In genomic region chr7:65367386-65368245, GRCm38 (mm10) we compare ENCODE assay signal across 11 mouse cellular contexts.
DNase-seq lines count a peak whose midpoint lies in the region; ATAC-seq and TF ChIP-seq lines count a peak whose summit lies in the region.
"Had no signal": no experiment of that assay in that cellular context is flagged by ENCODE, and none has a peak within 500 bp of the region (broad histone marks: within the 10 kb centered on the region; RNA-seq: fewer than 3 reads in every experiment).

No protein-coding gene starts in this region.

- 0 out of 2 replicates have a peak overlapping the region, but pooled peaks have one; percentile 15 for H3K27ac ChIP-seq in heart, embryonic 13.5 days (replicated peaks)
- no peak overlapping the region for H3K27ac ChIP-seq in liver, embryonic 14.5 days
- no peak overlapping the region for H3K27ac ChIP-seq in liver, embryonic 12.5 days
- H3K27ac ChIP-seq in hindbrain, postnatal 0 days: no peak overlapping the region
- H3K27ac ChIP-seq: liver, embryonic 13.5 days had no signal

- no peaks in the 10 kb centered on the region for H3K27me3 ChIP-seq in heart, embryonic 13.5 days (replicated peaks)
- H3K27me3 ChIP-seq in liver, embryonic 14.5 days (ENCODE audit: control insufficient read depth, insufficient read depth, low read length): peaks cover 43% of the 10 kb centered on the region
- H3K27me3 ChIP-seq in liver, embryonic 12.5 days (replicated peaks): peaks cover 55% of the 10 kb centered on the region
- no peaks in the 10 kb centered on the region for H3K27me3 ChIP-seq in G1E (ENCODE audit: insufficient read depth, low read length)
- H3K27me3 ChIP-seq in hindbrain, postnatal 0 days (ENCODE audit: insufficient read depth, low read length): no peaks in the 10 kb centered on the region

- H3K36me3 ChIP-seq in heart, embryonic 13.5 days: no peaks in the 10 kb centered on the region
- no peaks in the 10 kb centered on the region for H3K36me3 ChIP-seq in liver, embryonic 14.5 days (replicated peaks; ENCODE audit: control insufficient read depth, insufficient read depth, low read depth)
- no peaks in the 10 kb centered on the region for H3K36me3 ChIP-seq in liver, embryonic 12.5 days
- peaks cover 15% of the 10 kb centered on the region for H3K36me3 ChIP-seq in G1E (replicated peaks)
- H3K36me3 ChIP-seq in hindbrain, postnatal 0 days (ENCODE audit: insufficient read depth, low read length): no peaks in the 10 kb centered on the region
- H3K36me3 ChIP-seq: liver, embryonic 13.5 days had no signal

- WGBS in heart, embryonic 13.5 days: 68% methylated on average over 16 of the region's 16 CpGs
- 65% methylated on average over 16 of the region's 16 CpGs for WGBS in liver, embryonic 14.5 days (ENCODE audit: insufficient replicate concordance)
- WGBS in liver, embryonic 12.5 days (ENCODE audit: insufficient replicate concordance): 69% methylated on average over 16 of the region's 16 CpGs
- 73% methylated on average over 16 of the region's 16 CpGs for WGBS in hindbrain, postnatal 0 days

- no peak for TF ChIP-seq EP300 in liver, embryonic 14.5 days (IDR thresholded peaks at IDR 0.05; ENCODE audit: low read depth)

- no peak for TF ChIP-seq CTCF in liver, embryonic 14.5 days (IDR thresholded peaks at IDR 0.05; ENCODE audit: low read depth)
- TF ChIP-seq CTCF in G1E (IDR thresholded peaks at IDR 0.05; ENCODE audit: low read depth, low read length): no peak
- TF ChIP-seq CTCF in hindbrain, postnatal 0 days (IDR thresholded peaks at IDR 0.05; ENCODE audit: low read depth): no peak

- no peaks in the 10 kb centered on the region for H3K9me3 ChIP-seq in heart, embryonic 13.5 days
- no peaks in the 10 kb centered on the region for H3K9me3 ChIP-seq in liver, embryonic 14.5 days (ENCODE audit: control insufficient read depth, low read length)
- H3K9me3 ChIP-seq in liver, embryonic 12.5 days (replicated peaks): no peaks in the 10 kb centered on the region
- H3K9me3 ChIP-seq in G1E (replicated peaks): no peaks in the 10 kb centered on the region
- H3K9me3 ChIP-seq in hindbrain, postnatal 0 days (ENCODE audit: low read length): no peaks in the 10 kb centered on the region
- H3K9me3 ChIP-seq: liver, embryonic 13.5 days had no signal

- peak overlapping the region; percentile 80 for H3K4me2 ChIP-seq in heart, embryonic 13.5 days
- peak overlapping the region; percentile 13; the same call in 1 of the 2 replicates for H3K4me2 ChIP-seq in liver, embryonic 14.5 days (ENCODE audit: low read depth)
- no peak overlapping the region for H3K4me2 ChIP-seq in liver, embryonic 12.5 days
- H3K4me2 ChIP-seq in hindbrain, postnatal 0 days (ENCODE audit: low read depth, low read length): peak overlapping the region; percentile 81
- H3K4me2 ChIP-seq: liver, embryonic 13.5 days had no signal

- H3K4me1 ChIP-seq in heart, embryonic 13.5 days: peaks cover 55% of the 10 kb centered on the region
- peaks cover 0 to 7% of the 10 kb centered on the region in 2 experiments; a peak in 2 of 4 replicates for H3K4me1 ChIP-seq in liver, embryonic 14.5 days (replicated peaks; ENCODE audit: control insufficient read depth in 2 of 2, insufficient read depth in 2 of 2, low read length in 1 of 2)
- peaks cover 29% of the 10 kb centered on the region for H3K4me1 ChIP-seq in liver, embryonic 12.5 days
- peaks cover 66% of the 10 kb centered on the region for H3K4me1 ChIP-seq in G1E (ENCODE audit: insufficient read depth, low read depth, low read length)
- 0 out of 2 replicates have a peak, but pooled peaks cover 3% of the 10 kb centered on the region for H3K4me1 ChIP-seq in hindbrain, postnatal 0 days (ENCODE audit: insufficient read depth, low read length)

- no peak for DNase-seq in heart, postnatal 4 days
- no peak for DNase-seq in liver, embryonic 14.5 days (ENCODE audit: low read depth in 3 of 3, low spot score in 3 of 3)
- DNase-seq in G1E (ENCODE audit: low spot score): no peak
- no peak for DNase-seq in hindbrain, postnatal 0 days (ENCODE audit: low spot score)
- no peak for DNase-seq in cerebellum, adult 8-10 months
- no peak for DNase-seq in left cerebral cortex, postnatal 36 days (ENCODE audit: low spot score in 2 of 2)
- DNase-seq: cerebellum, postnatal 36 days; gastrocnemius, postnatal 25 days; liver, embryonic 13.5 days had no signal

- peak overlapping the region; percentile 65 for H3K9ac ChIP-seq in heart, embryonic 13.5 days
- H3K9ac ChIP-seq in liver, embryonic 14.5 days (replicated peaks): no peak overlapping the region
- no peak overlapping the region for H3K9ac ChIP-seq in liver, embryonic 12.5 days
- no peak overlapping the region for H3K9ac ChIP-seq in hindbrain, postnatal 0 days (replicated peaks; ENCODE audit: low read length)
- H3K9ac ChIP-seq: liver, embryonic 13.5 days had no signal

- ATAC-seq in heart, embryonic 13.5 days (ENCODE audit: extremely low read depth, insufficient number of reproducible peaks, low FRiP score, low TSS enrichment): no peak
- no peak for ATAC-seq in liver, embryonic 14.5 days (ENCODE audit: insufficient read depth)
- ATAC-seq in liver, embryonic 12.5 days: no peak
- no peak for ATAC-seq in G1E (ENCODE audit: extremely low read depth, insufficient number of reproducible peaks, low FRiP score, poor library complexity, severe bottlenecking)
- ATAC-seq in hindbrain, postnatal 0 days: no peak

- H3K4me3 ChIP-seq in heart, embryonic 13.5 days: peak overlapping the region; percentile 13
- H3K4me3 ChIP-seq in liver, embryonic 14.5 days (ENCODE audit: insufficient read depth in 1 of 2, low read depth in 2 of 2, low read length in 2 of 2): no peak overlapping the region
- no peak overlapping the region for H3K4me3 ChIP-seq in liver, embryonic 12.5 days
- H3K4me3 ChIP-seq in G1E (ENCODE audit: low read depth, low read length): peak overlapping the region; percentile 27; the same call in 1 of the 2 replicates
- H3K4me3 ChIP-seq in hindbrain, postnatal 0 days (ENCODE audit: low read length): no peak overlapping the region
- H3K4me3 ChIP-seq: liver, embryonic 13.5 days had no signal

- intact Hi-C loops in left cerebral cortex, postnatal 36 days (cut with DNase I): loop anchor here (5.0 kb wide), 1 partner anchor 45 kb away; no protein-coding TSS in a partner anchor

Comparison
In these comparisons a context has a peak if more than half of its experiments do, and no peak if none do; other contexts are left out.
1. H3K4me3 ChIP-seq: peak in heart, embryonic 13.5 days (single experiment) and G1E (single experiment); none in liver, embryonic 14.5 days (0 of 2), liver, embryonic 12.5 days (single experiment) and hindbrain, postnatal 0 days (single experiment).